Mouse (Mus musculus) spleen, postnatal 4 days (tissue): Measurements from ENCODE around the gene Map4k1.

Source experiments
- DNase-seq, 2 experiments: peaks; one replicate each; pipeline ENCODE4 v3.0.0; 2022; ENCODE audit warnings: low spot score in 2 of 2

The Map4k1 gene

GRCm38 (mm10) chr7:29026195-29026594 lies 44.3 kb downstream of the Map4k1 start:
- no peak for DNase-seq

GRCm38 (mm10) chr7:29026811-29027210 lies 45.0 kb downstream of the Map4k1 start:
- no peak for DNase-seq

- no peak for DNase-seq
These were observed 46.9 kb downstream of the Map4k1 start for GRCm38 (mm10) chr7:29028761-29029160.

GRCm38 (mm10) chr7:29029690-29030656 lies 48.1 kb downstream of the Map4k1 start:
- no peak for DNase-seq

- DNase-seq = peak in 1 of 2 experiments; percentile 62
These were observed 49.8 kb downstream of the Map4k1 start for GRCm38 (mm10) chr7:29031641-29032040.

GRCm38 (mm10) chr7:29032685-29033084 lies 50.8 kb downstream of the Map4k1 start:
- DNase-seq = no peak

GRCm38 (mm10) chr7:29037261-29037660 lies 55.4 kb downstream of the Map4k1 start:
- no peak for DNase-seq

- DNase-seq = peak; percentile 88 to 95
These were observed 57.7 kb downstream of the Map4k1 start for GRCm38 (mm10) chr7:29039604-29039984.

- DNase-seq = peak in 1 of 2 experiments; percentile 31
These were observed 58.3 kb downstream of the Map4k1 start for GRCm38 (mm10) chr7:29039985-29040661.

GRCm38 (mm10) chr7:29041194-29041593 lies 59.3 kb downstream of the Map4k1 start:
- no peak for DNase-seq

GRCm38 (mm10) chr7:29043016-29043673 lies 61.3 kb downstream of the Map4k1 start:
- no peak for DNase-seq

GRCm38 (mm10) chr7:29043674-29044057 lies 61.8 kb downstream of the Map4k1 start:
- no peak for DNase-seq

GRCm38 (mm10) chr7:29044302-29044701 lies 62.5 kb downstream of the Map4k1 start:
- DNase-seq = no peak

GRCm38 (mm10) chr7:29046533-29046932 lies 64.7 kb downstream of the Map4k1 start:
- no peak for DNase-seq

- no peak for DNase-seq
These were observed 66.2 kb downstream of the Map4k1 start for GRCm38 (mm10) chr7:29048070-29048469.

- DNase-seq = no peak
These were observed 66.8 kb downstream of the Map4k1 start for GRCm38 (mm10) chr7:29048615-29049014.

- DNase-seq = peak in 1 of 2 experiments; percentile 43
These were observed 68.9 kb downstream of the Map4k1 start for GRCm38 (mm10) chr7:29050797-29051196.

GRCm38 (mm10) chr7:29052821-29053220 lies 71.0 kb downstream of the Map4k1 start:
- DNase-seq = no peak
